Mouse (Mus musculus) limb, embryonic 13.5 days (tissue): ENCODE measurements around the gene Stradb. TPM values are rescaled to one million over a fixed set of nuclear protein-coding genes. Genes with fewer than 3 reads are reported as not detected.
"Not testable (repeated sequence)": the region's sequence is repeated elsewhere in the genome, so short reads cannot be mapped to it uniquely, and the experiment has no call there.

Experiments used
- ATAC-seq: fragments of 200-750 bp; cut with Nextera tagmentation; 2 replicates; pipeline ENCODE4 v1.8.0; 2017; ENCODE audit warnings: low read depth, moderate number of reproducible peaks, moderate TSS enrichment; ENCODE audit not compliant: low FRiP score
- H3K27ac ChIP-seq: fragments of 300-500 bp; sonication (generic); 2 replicates; pipeline ENCODE4 v1.5.1; 2015; ENCODE audit warnings: inconsistent platforms, mild to moderate bottlenecking, moderate library complexity
- H3K27me3 ChIP-seq: fragments of 300-500 bp; sonication (generic); 2 replicates; pipeline ENCODE4 v1.6.1; 2015; ENCODE audit warnings: mild to moderate bottlenecking, inconsistent platforms
- H3K36me3 ChIP-seq: fragments of 300-500 bp; sonication (generic); 2 replicates; pipeline ENCODE4 v1.6.1; 2015; ENCODE audit warnings: inconsistent platforms, mild to moderate bottlenecking, moderate library complexity
- H3K4me1 ChIP-seq: fragments of 300-500 bp; sonication (generic); 2 replicates; pipeline ENCODE4 v1.6.1; 2015; ENCODE audit warnings: inconsistent platforms
- H3K4me2 ChIP-seq: fragments of 300-500 bp; sonication (generic); replicated peaks from 2 replicates; pipeline ENCODE4 v1.6.1; 2015; ENCODE audit warnings: inconsistent platforms, mild to moderate bottlenecking, moderate library complexity
- H3K4me3 ChIP-seq: fragments of 300-500 bp; sonication (generic); 2 replicates; pipeline ENCODE4 v1.5.1; 2015; ENCODE audit warnings: moderate library complexity, mild to moderate bottlenecking, inconsistent platforms
- H3K9ac ChIP-seq: fragments of 300-500 bp; sonication (generic); 2 replicates; pipeline ENCODE4 v1.6.1; 2015; ENCODE audit warnings: mild to moderate bottlenecking, inconsistent platforms
- H3K9me3 ChIP-seq: fragments of 300-500 bp; sonication (generic); 2 replicates; pipeline ENCODE4 v1.6.1; 2016; ENCODE audit warnings: inconsistent platforms
- WGBS: fragments of 180-500 bp; shearing (Covaris S2); methylation state at CpG from one replicate; pipeline ENCODE4 v1.1.7; 2015; 5-methylcytosine and 5-hydroxymethylcytosine counted together
- polyA plus RNA-seq: library from polyadenylated mRNA; unstranded; fragments of >200 nt; fragmentation: Nextera tagmentation; extraction: Ambion mirVana; gene quantifications from 2 replicates; pipeline ENCODE4 v1.2.1, GENCODE M21; 2015

Stradb gene
- polyA plus RNA-seq, 1 experiment from 2014 or later, result 27.3 TPM

DNA sequence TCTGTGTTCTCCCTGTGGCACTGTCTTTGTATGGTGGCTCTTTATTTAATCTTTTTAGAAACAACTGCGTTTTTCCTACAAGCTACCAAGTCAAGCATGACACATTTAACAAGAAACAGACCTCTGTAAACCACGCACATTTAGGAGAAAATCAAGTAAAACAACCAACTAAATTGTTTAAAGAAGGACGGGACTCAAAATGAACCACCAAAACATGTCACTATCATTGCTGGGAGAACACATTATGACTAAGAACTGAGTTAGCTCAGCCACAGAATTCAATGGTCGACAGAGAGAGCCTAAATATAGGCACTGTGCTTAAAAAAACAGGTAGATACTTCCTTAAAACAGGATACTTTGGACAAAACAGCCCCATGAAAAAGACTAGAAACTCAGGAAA is 20.3 kb upstream of the Stradb start:
- peaks cover 46% of the 10 kb centered on the region for H3K4me1 ChIP-seq
- H3K4me3 ChIP-seq, result no peak overlapping the region
- no peaks in the 10 kb centered on the region for H3K9me3 ChIP-seq
- 28% methylated on average over 4 of the region's 4 CpGs for WGBS
- H3K4me2 ChIP-seq, result no peak overlapping the region
- no peak overlapping the region; the same call in 1 of the 2 replicates for H3K9ac ChIP-seq
- ATAC-seq, result no peak
- no peak overlapping the region for H3K27ac ChIP-seq
- no peaks in the 10 kb centered on the region for H3K36me3 ChIP-seq
- no peaks in the 10 kb centered on the region for H3K27me3 ChIP-seq

DNA sequence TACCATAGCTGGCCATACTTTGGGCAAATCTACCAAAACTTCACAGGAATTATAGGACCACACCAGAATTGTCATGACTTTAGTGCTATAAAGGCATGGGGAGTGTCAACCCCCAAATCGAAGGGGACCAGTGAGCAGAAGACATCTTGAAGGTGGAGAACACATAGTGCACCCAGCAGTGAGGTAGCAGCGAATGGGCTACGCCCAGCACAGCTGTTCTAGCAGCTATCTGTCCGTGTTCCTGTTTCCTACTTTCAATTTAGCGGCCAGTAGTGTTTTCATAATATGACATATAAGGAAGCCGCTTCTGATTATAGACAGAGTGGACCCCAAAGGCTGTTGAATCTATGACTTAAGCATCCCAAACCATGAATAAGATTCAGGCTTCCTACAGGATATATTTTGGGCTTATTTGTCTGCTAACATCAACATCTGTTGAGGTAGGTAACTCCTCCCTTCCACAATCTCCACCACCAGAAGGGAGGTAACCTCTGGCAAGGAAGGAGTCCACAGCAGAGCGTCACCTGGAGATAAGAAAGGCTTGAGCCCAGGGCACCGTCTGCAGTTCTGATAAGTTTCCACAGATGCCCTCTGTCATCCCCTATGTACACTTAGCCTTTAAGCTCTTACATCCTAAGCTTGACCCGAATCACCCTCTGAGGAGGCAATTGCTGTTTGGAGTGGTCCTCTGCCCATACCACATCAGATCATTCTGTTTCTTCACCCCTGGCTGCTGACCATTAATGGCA is 19.5 kb upstream of the Stradb start:
- Histone ChIP-seq H3K27me3 (no peaks in the 10 kb centered on the region), H3K4me1 (peaks cover 48% of the 10 kb centered on the region), H3K27ac (no peak overlapping the region), H3K4me3 (no peak overlapping the region), H3K9me3 (no peaks in the 10 kb centered on the region), H3K9ac (no peak overlapping the region), H3K36me3 (no peaks in the 10 kb centered on the region), H3K4me2 (no peak overlapping the region)
- no peak for ATAC-seq
- 86% methylated on average over 9 of the region's 9 CpGs for WGBS

DNA sequence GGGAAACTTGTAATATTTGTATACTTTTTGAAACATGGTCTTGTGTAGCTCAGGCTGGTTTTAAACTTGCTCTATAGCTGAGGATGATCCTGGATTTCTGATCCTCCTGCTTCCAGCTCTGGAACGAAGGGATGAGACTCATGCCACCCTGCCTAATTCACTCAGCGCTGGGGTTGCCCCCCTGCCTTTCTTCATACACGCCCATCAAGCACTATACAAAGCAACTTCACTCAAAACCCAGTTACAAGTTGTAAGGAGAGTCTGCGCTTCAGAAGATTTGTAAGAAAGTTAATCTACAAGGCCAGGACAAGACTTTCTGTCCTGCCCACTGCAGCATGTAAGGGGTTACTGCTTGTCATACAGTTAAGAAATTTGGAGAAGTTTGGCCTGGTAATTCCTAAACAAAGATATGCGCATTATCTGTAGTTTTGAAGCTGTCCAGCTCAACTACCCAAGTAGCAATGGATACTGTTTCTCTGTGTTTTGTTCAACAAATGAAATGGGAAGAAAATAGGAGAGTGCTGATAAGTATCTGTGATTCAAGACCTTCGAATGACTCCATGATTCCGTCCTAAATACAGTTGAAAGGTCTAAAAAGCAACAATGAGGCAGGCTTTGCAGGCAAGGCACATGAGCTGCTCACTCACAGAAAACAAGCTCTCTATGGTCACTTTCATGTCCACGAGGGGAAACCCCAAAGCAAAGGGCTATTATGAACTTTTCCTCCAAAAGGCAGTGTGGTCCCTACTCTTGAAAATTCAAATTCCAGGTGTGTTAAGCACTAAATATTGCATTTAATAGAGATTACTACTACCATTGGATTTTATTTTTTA is 18.5 kb upstream of the Stradb start:
- no peak for ATAC-seq
- Histone ChIP-seq H3K9me3 (no peaks in the 10 kb centered on the region), H3K4me3 (no peak overlapping the region), H3K36me3 (no peaks in the 10 kb centered on the region), H3K4me2 (no peak overlapping the region), H3K4me1 (peaks cover 48% of the 10 kb centered on the region), H3K9ac (no peak overlapping the region), H3K27ac (no peak overlapping the region), H3K27me3 (no peaks in the 10 kb centered on the region)
- WGBS, result 86% methylated on average over 8 of the region's 8 CpGs

DNA sequence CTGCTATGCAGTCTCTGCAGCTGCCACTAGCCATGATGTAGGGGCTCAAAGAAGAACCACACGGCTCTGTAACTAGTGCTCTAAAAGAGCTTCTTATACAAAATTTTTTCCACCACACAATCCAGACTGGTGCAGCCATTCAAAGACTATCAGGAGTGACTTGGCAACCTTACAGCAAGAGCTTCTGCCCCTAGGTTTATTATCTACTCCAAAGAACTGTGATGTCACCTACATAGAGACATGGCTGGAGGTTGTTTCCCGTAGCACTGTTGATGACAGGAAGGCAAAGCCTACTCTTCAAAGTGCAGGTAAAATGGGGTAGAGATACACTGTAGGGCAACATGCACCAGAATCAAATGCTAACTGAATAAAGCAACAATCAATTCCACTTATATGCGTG is 17.6 kb upstream of the Stradb start:
- Histone ChIP-seq H3K36me3 (no peaks in the 10 kb centered on the region), H3K27me3 (no peaks in the 10 kb centered on the region), H3K9me3 (no peaks in the 10 kb centered on the region), H3K4me3 (no peak overlapping the region), H3K4me1 (peaks cover 43% of the 10 kb centered on the region), H3K27ac (no peak overlapping the region), H3K4me2 (no peak overlapping the region), H3K9ac (no peak overlapping the region)
- no peak for ATAC-seq
- 82% methylated on average over 3 of the region's 3 CpGs for WGBS

DNA sequence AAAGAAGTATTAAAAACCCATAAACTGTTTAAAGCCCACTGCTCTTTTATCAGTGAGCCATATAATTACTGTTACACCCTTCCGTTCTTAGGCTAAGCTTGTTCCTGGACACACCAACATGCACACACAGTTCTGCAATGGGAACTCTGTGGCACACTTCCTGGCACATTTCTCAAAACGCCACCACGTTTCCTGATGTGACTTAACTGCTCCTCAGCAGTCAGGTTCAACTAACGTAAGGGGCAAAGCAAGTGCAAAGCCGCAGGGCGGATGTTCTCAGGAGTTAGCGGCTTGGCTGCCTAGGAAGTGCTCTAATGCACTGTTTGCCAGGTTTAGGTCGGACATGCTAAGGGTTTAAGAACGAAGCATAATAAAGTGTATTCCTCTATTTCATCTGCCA is 17.1 kb upstream of the Stradb start:
- Histone ChIP-seq H3K27ac (no peak overlapping the region), H3K4me2 (no peak overlapping the region), H3K9ac (no peak overlapping the region), H3K27me3 (no peaks in the 10 kb centered on the region), H3K4me3 (no peak overlapping the region), H3K36me3 (no peaks in the 10 kb centered on the region), H3K9me3 (no peaks in the 10 kb centered on the region), H3K4me1 (peaks cover 43% of the 10 kb centered on the region)
- 73% methylated on average over 9 of the region's 9 CpGs for WGBS
- ATAC-seq, result no peak

DNA sequence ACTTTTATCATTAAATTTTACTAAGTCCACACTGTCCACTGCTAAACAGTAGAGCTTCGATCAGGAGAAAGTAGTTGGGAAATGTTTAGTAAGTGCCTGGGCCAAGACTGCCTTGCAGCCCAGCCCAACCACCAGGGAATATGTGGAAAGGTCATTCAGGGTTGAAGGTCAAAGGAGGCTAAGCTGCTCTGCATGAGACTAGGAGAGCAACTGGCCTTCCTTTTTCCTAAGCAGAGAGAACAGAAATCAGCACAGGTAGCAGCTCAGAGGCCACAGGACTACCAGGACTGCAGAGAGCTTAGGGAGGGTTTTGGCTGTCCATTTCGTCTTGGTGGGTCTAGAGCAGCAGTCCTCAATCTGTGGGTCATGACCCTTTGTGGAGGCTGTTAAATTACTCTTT is 15.4 kb upstream of the Stradb start:
- H3K4me2 ChIP-seq, result no peak overlapping the region
- peaks cover 33% of the 10 kb centered on the region for H3K4me1 ChIP-seq
- ATAC-seq, result no peak
- no peaks in the 10 kb centered on the region for H3K36me3 ChIP-seq
- H3K27ac ChIP-seq, result no peak overlapping the region
- H3K27me3 ChIP-seq, result no peaks in the 10 kb centered on the region
- no peak overlapping the region for H3K9ac ChIP-seq
- no peaks in the 10 kb centered on the region for H3K9me3 ChIP-seq
- 46% methylated on average over 2 of the region's 2 CpGs for WGBS
- no peak overlapping the region for H3K4me3 ChIP-seq

DNA sequence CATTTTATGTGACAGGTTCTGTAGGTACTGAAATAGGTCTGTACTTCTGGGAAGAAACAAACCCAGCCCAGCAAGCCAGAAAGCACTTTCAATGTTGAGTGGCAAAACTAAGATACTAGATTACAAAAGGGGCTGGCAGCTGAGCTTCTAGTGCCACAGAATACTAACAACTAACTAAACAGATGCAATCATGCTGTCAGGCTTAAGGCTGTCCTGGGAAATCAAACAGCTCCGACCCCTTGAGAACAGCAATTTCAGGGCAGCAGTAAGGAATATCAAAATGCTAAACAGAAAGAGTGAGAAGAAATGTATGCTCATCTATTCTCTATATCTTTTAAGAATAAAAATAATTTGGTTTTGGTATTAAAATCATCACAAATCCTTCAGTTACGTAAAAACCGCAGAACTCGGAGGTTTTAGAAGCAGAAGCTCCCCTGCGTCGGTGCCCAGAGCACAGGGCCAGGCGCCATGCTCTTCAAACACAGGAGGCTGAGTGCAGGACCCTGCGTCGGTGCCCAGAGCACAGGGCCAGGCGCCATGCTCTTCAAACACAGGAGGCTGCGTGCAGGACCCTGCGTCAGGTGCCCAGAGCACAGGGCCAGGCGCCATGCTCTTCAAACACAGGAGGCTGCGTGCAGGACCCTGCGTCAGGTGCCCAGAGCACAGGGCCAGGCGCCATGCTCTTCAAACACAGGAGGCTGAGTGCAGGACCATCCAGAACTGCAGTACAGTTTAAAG is 14.4 kb upstream of the Stradb start:
- not testable (repeated sequence) for H3K9ac ChIP-seq, ATAC-seq, H3K27ac ChIP-seq, H3K36me3 ChIP-seq, H3K9me3 ChIP-seq, H3K4me2 ChIP-seq, H3K4me3 ChIP-seq, H3K27me3 ChIP-seq
- WGBS, result 87% methylated on average over 16 of the region's 16 CpGs
- peaks cover 25% of the 10 kb centered on the region for H3K4me1 ChIP-seq

DNA sequence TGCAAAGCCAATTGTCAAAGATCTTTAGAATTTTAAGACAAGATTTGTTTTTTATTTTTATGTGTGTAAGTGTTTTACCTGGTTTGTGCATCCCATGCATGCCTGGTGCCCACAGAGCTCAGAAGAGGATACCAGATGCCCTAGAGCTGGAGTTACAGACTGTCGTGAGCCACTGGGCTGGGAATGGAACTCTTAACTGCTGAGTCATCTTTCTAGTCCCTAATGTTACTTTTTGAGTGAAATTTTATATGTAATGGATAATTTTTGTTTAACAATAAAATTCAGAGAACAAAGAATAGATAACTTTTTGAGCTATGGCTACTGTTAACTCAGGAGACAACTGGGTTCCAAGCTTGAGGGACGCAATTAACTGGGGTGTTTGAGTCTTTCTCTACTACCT is 13.6 kb upstream of the Stradb start:
- Histone ChIP-seq H3K27me3 (no peaks in the 10 kb centered on the region), H3K9me3 (no peaks in the 10 kb centered on the region), H3K4me1 (peaks cover 25% of the 10 kb centered on the region), H3K36me3 (no peaks in the 10 kb centered on the region), H3K27ac (no peak overlapping the region), H3K4me3 (no peak overlapping the region), H3K4me2 (no peak overlapping the region), H3K9ac (no peak overlapping the region)
- 84% methylated on average over 2 of the region's 2 CpGs for WGBS
- ATAC-seq, result no peak

DNA sequence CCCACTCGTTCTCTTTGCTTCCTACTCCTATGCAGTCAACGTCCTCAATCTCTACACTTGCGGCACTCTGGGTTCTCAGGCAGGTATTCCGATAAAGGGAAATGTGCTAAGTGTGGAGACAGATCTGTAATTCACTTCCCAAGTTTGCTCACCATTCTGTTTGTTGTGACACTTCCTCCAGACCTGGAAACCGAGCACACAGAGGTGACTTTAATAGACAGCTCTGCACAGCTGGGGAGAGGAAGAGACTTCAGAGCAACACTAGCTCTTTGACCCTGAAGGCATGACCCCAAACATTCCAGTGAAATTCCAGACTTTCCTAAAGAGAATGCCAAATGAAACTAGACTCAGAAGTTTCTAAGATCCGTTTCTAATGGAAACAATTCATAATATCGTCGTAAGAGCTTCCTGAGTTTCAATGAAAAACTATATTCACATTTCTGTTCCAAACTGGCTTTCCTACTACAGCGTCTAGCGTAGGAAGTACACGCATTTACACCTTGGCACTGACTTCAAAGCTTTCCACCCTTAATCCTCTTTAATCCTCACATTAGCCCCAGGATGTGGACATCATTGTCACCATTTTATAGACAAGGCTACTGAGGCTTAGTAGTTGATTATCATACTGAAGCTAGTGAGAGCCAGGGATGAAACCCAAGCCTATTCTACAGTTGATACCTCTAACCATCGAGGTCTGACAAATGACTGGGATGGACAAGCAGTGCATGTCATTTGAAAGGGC is 12.0 kb upstream of the Stradb start:
- H3K36me3 ChIP-seq, result no peaks in the 10 kb centered on the region
- peaks cover 24% of the 10 kb centered on the region for H3K4me1 ChIP-seq
- H3K9me3 ChIP-seq, result no peaks in the 10 kb centered on the region
- H3K27me3 ChIP-seq, result no peaks in the 10 kb centered on the region
- H3K4me2 ChIP-seq, result no peak overlapping the region
- 40% methylated on average over 12 of the region's 12 CpGs for WGBS
- ATAC-seq, result no peak
- H3K9ac ChIP-seq, result no peak overlapping the region
- no peak overlapping the region for H3K4me3 ChIP-seq
- H3K27ac ChIP-seq, result no peak overlapping the region

DNA sequence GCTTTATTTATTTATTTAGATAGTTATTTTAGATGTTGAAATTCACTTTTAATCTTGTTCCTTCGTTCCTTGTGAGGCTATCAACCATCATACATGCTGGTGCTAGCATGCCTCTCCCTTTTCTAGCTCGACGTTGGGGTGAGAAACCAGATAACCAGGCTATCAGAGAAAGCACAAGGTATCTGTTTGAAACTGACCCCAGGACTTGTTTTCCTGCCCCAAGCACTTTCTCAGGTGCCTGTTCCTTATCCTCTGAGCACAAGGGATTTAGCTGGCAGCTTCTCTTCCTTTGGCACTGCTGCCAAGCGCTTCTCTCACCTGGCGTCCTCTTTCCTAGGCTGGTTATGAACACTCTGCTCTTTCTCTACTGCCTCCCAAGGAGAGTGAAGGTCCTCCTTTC is 10.9 kb upstream of the Stradb start:
- H3K36me3 ChIP-seq, result no peaks in the 10 kb centered on the region
- WGBS, result 88% methylated on average over 5 of the region's 5 CpGs

DNA sequence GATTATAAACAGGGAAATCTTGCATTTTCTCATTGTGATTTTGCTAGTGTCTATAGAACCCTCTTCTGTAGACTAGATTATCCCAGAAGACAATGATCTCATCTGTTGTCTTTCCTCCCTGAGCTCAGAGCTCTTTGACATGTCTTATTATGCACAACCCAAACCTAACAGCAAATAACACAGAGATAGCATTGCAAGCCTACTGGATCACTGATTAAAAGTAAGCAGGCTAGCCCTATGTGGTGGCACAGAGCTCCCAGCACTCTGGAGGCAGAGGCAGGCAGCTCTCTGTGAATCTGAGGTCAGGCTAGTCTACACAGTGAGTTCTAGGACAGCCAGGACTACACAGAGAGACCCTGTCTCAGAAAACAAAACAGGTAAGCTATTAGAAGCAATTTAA is 10.5 kb upstream of the Stradb start:
- ATAC-seq, result no peak
- H3K9me3 ChIP-seq, result no peaks in the 10 kb centered on the region
- H3K27ac ChIP-seq, result no peak overlapping the region

More for the DNA sequence above, 10.9 kb upstream of the Stradb start:
- Histone ChIP-seq H3K4me3 (no peak overlapping the region), H3K9ac (no peak overlapping the region), H3K9me3 (no peaks in the 10 kb centered on the region), H3K27me3 (no peaks in the 10 kb centered on the region), H3K4me2 (no peak overlapping the region), H3K4me1 (peaks cover 18% of the 10 kb centered on the region), H3K27ac (no peak overlapping the region)
- ATAC-seq, result no peak

DNA sequence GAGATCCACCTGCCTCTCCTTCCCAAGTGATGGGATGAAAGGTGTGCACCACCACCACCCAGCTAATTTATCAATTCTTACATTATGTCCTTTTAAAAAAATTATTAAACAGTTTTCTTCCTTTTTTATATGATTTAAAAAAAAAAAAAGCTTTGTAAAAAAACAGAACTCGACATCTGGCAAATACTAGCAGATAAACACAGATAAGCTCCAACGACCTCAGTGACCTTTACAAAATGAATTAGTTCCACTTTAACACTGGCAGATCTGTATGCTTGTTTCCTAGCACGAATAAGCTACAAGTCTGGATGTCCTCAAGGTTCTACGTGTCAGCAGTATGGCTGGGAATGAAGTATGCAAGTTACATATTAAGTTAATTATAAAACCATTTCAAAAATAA is 5.8 kb upstream of the Stradb start:
- H3K4me3 ChIP-seq, result no peak overlapping the region
- ATAC-seq, result no peak
- H3K9me3 ChIP-seq, result no peaks in the 10 kb centered on the region
- no peak overlapping the region for H3K9ac ChIP-seq
- WGBS, result 65% methylated on average over 4 of the region's 4 CpGs
- H3K4me1 ChIP-seq, result peaks cover 19% of the 10 kb centered on the region
- H3K4me2 ChIP-seq, result no peak overlapping the region
- no peaks in the 10 kb centered on the region for H3K27me3 ChIP-seq
- H3K36me3 ChIP-seq, result no peaks in the 10 kb centered on the region
- H3K27ac ChIP-seq, result no peak overlapping the region

More for the DNA sequence above, 10.5 kb upstream of the Stradb start:
- Histone ChIP-seq H3K4me1 (peaks cover 17% of the 10 kb centered on the region), H3K27me3 (no peaks in the 10 kb centered on the region), H3K4me3 (no peak overlapping the region), H3K4me2 (no peak overlapping the region), H3K9ac (no peak overlapping the region), H3K36me3 (no peaks in the 10 kb centered on the region)
